Mouse (Mus musculus): ENCODE data around the gene Gm17490. TPM values are rescaled to one million over a fixed set of nuclear protein-coding genes. Genes with fewer than 3 reads are reported as not detected.

The Gm17490 gene
- not detected in 2 replicates for total RNA-seq (2014; rRNA removed)
- polyA plus RNA-seq (2015; fragmentation: Nextera tagmentation; extraction: Ambion mirVana): not detected in 2 replicates

GRCm38 (mm10) chr2:11625890-11626289 is at the start of gene Gm17490:
Gene Gm17490, minus strand, starts transcription at chr2:11626264.
- no peak for TF ChIP-seq CTCF (IDR thresholded peaks at IDR 0.05)

GRCm38 (mm10) chr2:11672144-11672543 is 46.1 kb upstream of the Gm17490 start:
- ATAC-seq (ENCODE audit: low FRiP score): no peak
- Histone ChIP-seq H3K4me2 (ENCODE audit: low read depth, low read length, poor library complexity, severe bottlenecking) (no peak overlapping the region), H3K36me3 (ENCODE audit: insufficient read depth, low read length) (no peaks in the 10 kb centered on the region), H3K4me3 (ENCODE audit: low read depth, low read length) (no peak overlapping the region), H3K4me1 (ENCODE audit: insufficient read depth, low read length) (no peaks in the 10 kb centered on the region), H3K9ac (replicated peaks; ENCODE audit: low read length, poor library complexity, severe bottlenecking) (no peak overlapping the region), H3K9me3 (ENCODE audit: low read length) (no peaks in the 10 kb centered on the region), H3K27me3 (ENCODE audit: insufficient read depth, low read length) (no peaks in the 10 kb centered on the region), H3K27ac (ENCODE audit: low read depth, low read length) (no peak overlapping the region)
- 18% methylated on average over 3 of the region's 3 CpGs for WGBS
- no peak for DNase-seq (ENCODE audit: low spot score)
- TF ChIP-seq CTCF (IDR thresholded peaks at IDR 0.05): peak; percentile 38

More at GRCm38 (mm10) chr2:11625890-11626289, at the start of gene Gm17490:
- Histone ChIP-seq H3K27ac (ENCODE audit: low read depth, low read length) (no peak within 1 kb of the TSS), H3K27me3 (ENCODE audit: insufficient read depth, low read length) (no peaks in the 10 kb centered on the region), H3K9ac (replicated peaks; ENCODE audit: low read length, poor library complexity, severe bottlenecking) (no peak within 1 kb of the TSS), H3K4me1 (ENCODE audit: insufficient read depth, low read length) (no peaks in the 10 kb centered on the region), H3K36me3 (ENCODE audit: insufficient read depth, low read length) (no peaks in the 10 kb centered on the region), H3K4me2 (ENCODE audit: low read depth, low read length, poor library complexity, severe bottlenecking) (no peak within 1 kb of the TSS), H3K4me3 (ENCODE audit: low read depth, low read length) (no peak within 1 kb of the TSS), H3K9me3 (ENCODE audit: low read length) (no peaks in the 10 kb centered on the region)
- no peak for ATAC-seq (ENCODE audit: low FRiP score)
- WGBS: 93% methylated on average over 5 of the region's 5 CpGs
- DNase-seq (ENCODE audit: low spot score): no peak

GRCm38 (mm10) chr2:11665326-11665725 is 39.3 kb upstream of the Gm17490 start:
- ATAC-seq (ENCODE audit: low FRiP score): no peak
- WGBS: 94% methylated on average over 3 of the region's 3 CpGs

GRCm38 (mm10) chr2:11664806-11665205 is 38.7 kb upstream of the Gm17490 start:
- Histone ChIP-seq H3K4me1 (ENCODE audit: insufficient read depth, low read length) (no peaks in the 10 kb centered on the region), H3K9me3 (ENCODE audit: low read length) (no peaks in the 10 kb centered on the region), H3K27ac (ENCODE audit: low read depth, low read length) (no peak overlapping the region), H3K9ac (replicated peaks; ENCODE audit: low read length, poor library complexity, severe bottlenecking) (no peak overlapping the region), H3K36me3 (ENCODE audit: insufficient read depth, low read length) (no peaks in the 10 kb centered on the region), H3K27me3 (ENCODE audit: insufficient read depth, low read length) (no peaks in the 10 kb centered on the region), H3K4me2 (ENCODE audit: low read depth, low read length, poor library complexity, severe bottlenecking) (no peak overlapping the region), H3K4me3 (ENCODE audit: low read depth, low read length) (no peak overlapping the region)
- WGBS: 93% methylated on average over 4 of the region's 4 CpGs
- DNase-seq (ENCODE audit: low spot score) (no peak), ATAC-seq (ENCODE audit: low FRiP score) (no peak)
- no peak for TF ChIP-seq CTCF (IDR thresholded peaks at IDR 0.05)

More at GRCm38 (mm10) chr2:11665326-11665725, 39.3 kb upstream of the Gm17490 start:
- no peak overlapping the region for H3K27ac ChIP-seq (ENCODE audit: low read depth, low read length)
- H3K4me2 ChIP-seq (ENCODE audit: low read depth, low read length, poor library complexity, severe bottlenecking): no peak overlapping the region
- no peak for DNase-seq (ENCODE audit: low spot score)
- H3K9ac ChIP-seq (replicated peaks; ENCODE audit: low read length, poor library complexity, severe bottlenecking): no peak overlapping the region
- no peaks in the 10 kb centered on the region for H3K36me3 ChIP-seq (ENCODE audit: insufficient read depth, low read length)
- no peaks in the 10 kb centered on the region for H3K4me1 ChIP-seq (ENCODE audit: insufficient read depth, low read length)
- H3K27me3 ChIP-seq (ENCODE audit: insufficient read depth, low read length): no peaks in the 10 kb centered on the region
- no peak for TF ChIP-seq CTCF (IDR thresholded peaks at IDR 0.05)
- no peaks in the 10 kb centered on the region for H3K9me3 ChIP-seq (ENCODE audit: low read length)
- no peak overlapping the region for H3K4me3 ChIP-seq (ENCODE audit: low read depth, low read length)

GRCm38 (mm10) chr2:11664367-11664766 is 38.3 kb upstream of the Gm17490 start:
- H3K4me2 ChIP-seq (ENCODE audit: low read depth, low read length, poor library complexity, severe bottlenecking): peak overlapping the region; percentile 40
- DNase-seq (ENCODE audit: low spot score): peak; percentile 27
- 44% methylated on average over 6 of the region's 6 CpGs for WGBS
- H3K4me1 ChIP-seq (ENCODE audit: insufficient read depth, low read length): no peaks in the 10 kb centered on the region
- TF ChIP-seq CTCF (IDR thresholded peaks at IDR 0.05): peak; percentile 31; the same call in 1 of the 2 replicates
- no peaks in the 10 kb centered on the region for H3K9me3 ChIP-seq (ENCODE audit: low read length)
- H3K27me3 ChIP-seq (ENCODE audit: insufficient read depth, low read length): no peaks in the 10 kb centered on the region
- H3K9ac ChIP-seq (replicated peaks; ENCODE audit: low read length, poor library complexity, severe bottlenecking): peak overlapping the region; percentile 25; the same call in 1 of the 2 replicates
- no peak overlapping the region for H3K27ac ChIP-seq (ENCODE audit: low read depth, low read length)
- H3K36me3 ChIP-seq (ENCODE audit: insufficient read depth, low read length): no peaks in the 10 kb centered on the region
- peak overlapping the region; percentile 23 for H3K4me3 ChIP-seq (ENCODE audit: low read depth, low read length)
- peak; percentile 73 for ATAC-seq (ENCODE audit: low FRiP score)

GRCm38 (mm10) chr2:11663961-11664360 is 37.9 kb upstream of the Gm17490 start:
- Histone ChIP-seq H3K36me3 (ENCODE audit: insufficient read depth, low read length) (no peaks in the 10 kb centered on the region), H3K4me1 (ENCODE audit: insufficient read depth, low read length) (no peaks in the 10 kb centered on the region), H3K9ac (replicated peaks; ENCODE audit: low read length, poor library complexity, severe bottlenecking) (peak overlapping the region; percentile 25; the same call in 1 of the 2 replicates), H3K27ac (ENCODE audit: low read depth, low read length) (no peak overlapping the region), H3K9me3 (ENCODE audit: low read length) (no peaks in the 10 kb centered on the region), H3K27me3 (ENCODE audit: insufficient read depth, low read length) (no peaks in the 10 kb centered on the region), H3K4me3 (ENCODE audit: low read depth, low read length) (peak overlapping the region; percentile 23), H3K4me2 (ENCODE audit: low read depth, low read length, poor library complexity, severe bottlenecking) (peak overlapping the region; percentile 40)
- ATAC-seq (ENCODE audit: low FRiP score): peak; percentile 90
- DNase-seq (ENCODE audit: low spot score): peak; percentile 94
- peak; percentile 90 for TF ChIP-seq CTCF (IDR thresholded peaks at IDR 0.05)
- WGBS: 5% methylated on average over 10 of the region's 10 CpGs

Data from midbrain, postnatal 0 days (tissue).